ENCODE assay signal across 21 mouse cellular contexts in the genomic region with DNA sequence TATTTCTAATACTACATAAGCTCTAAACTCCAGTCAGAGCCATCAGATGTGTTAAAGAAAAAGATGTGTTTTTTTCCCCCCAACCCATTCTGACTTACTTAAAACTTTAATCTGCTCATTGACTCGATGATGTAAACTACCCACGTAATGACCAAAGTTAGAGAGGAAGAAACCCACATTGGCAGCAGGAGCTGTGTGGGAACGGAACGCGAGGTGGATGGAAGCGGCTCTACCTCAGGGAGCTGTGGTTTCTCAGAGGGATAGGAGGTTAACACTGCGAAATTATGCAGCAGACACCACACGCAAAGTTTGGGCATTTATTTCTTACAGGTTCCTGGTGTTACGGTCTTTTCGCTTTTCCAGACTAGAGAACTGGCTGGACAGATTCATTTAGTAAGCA.
DNase-seq lines count a peak whose midpoint lies in the region; ATAC-seq lines count a peak whose summit lies in the region.
"Had no signal": no experiment of that assay in that cellular context is flagged by ENCODE, and none has a peak within 500 bp of the region (broad histone marks: within the 10 kb centered on the region; RNA-seq: fewer than 3 reads in every experiment).

No protein-coding gene starts in this region.

- H3K9ac ChIP-seq in forebrain, embryonic 12.5 days = no peak overlapping the region
- no peak overlapping the region for H3K9ac ChIP-seq in forebrain, embryonic 15.5 days (replicated peaks)
- H3K9ac ChIP-seq in midbrain, embryonic 16.5 days (ENCODE audit: low read depth, low read length) = no peak overlapping the region
- H3K9ac ChIP-seq: heart, embryonic 15.5 days had no signal

- no peaks in the 10 kb centered on the region for H3K9me3 ChIP-seq in forebrain, embryonic 12.5 days
- no peaks in the 10 kb centered on the region for H3K9me3 ChIP-seq in forebrain, embryonic 15.5 days
- H3K9me3 ChIP-seq in midbrain, embryonic 16.5 days (replicated peaks; ENCODE audit: control insufficient read depth, low read length, poor library complexity, severe bottlenecking) = no peaks in the 10 kb centered on the region
- H3K9me3 ChIP-seq: heart, embryonic 15.5 days had no signal

- peak; percentile 40 for DNase-seq in retina, postnatal 1 day
- DNase-seq in retina, embryonic 14.5 days (ENCODE audit: low spot score) = no peak
- DNase-seq in thymus, postnatal 25 days = no peak
- DNase-seq in thymus, postnatal 0 days (ENCODE audit: low spot score) = no peak
- DNase-seq: adrenal gland, postnatal 10 days; cerebellum, adult 2 months; cerebellum, postnatal 25 days; gastrocnemius, postnatal 36 days; heart, adult 2 months; heart, postnatal 36 days; kidney, adult 2 months; right cerebral cortex, adult 18-20 months; right cerebral cortex, postnatal 4 days; thymus, postnatal 36 days had no signal

- ATAC-seq in forebrain, embryonic 12.5 days (ENCODE audit: low FRiP score) = 0 out of 2 replicates have a peak, but pooled peaks have one; percentile 33
- ATAC-seq in forebrain, embryonic 15.5 days (replicated peaks) = no peak
- no peak for ATAC-seq in midbrain, embryonic 16.5 days
- ATAC-seq: forebrain, embryonic 16.5 days had no signal

- 77% methylated on average over 10 of the region's 10 CpGs for WGBS in forebrain, embryonic 12.5 days
- 70% methylated on average over 10 of the region's 10 CpGs for WGBS in forebrain, embryonic 15.5 days
- WGBS in midbrain, embryonic 16.5 days = 49% methylated on average over 10 of the region's 10 CpGs

- peaks cover 26% of the 10 kb centered on the region for H3K4me1 ChIP-seq in forebrain, embryonic 12.5 days
- 0 out of 2 replicates have a peak, but pooled peaks cover 4% of the 10 kb centered on the region for H3K4me1 ChIP-seq in forebrain, embryonic 15.5 days
- peaks cover 24% of the 10 kb centered on the region for H3K4me1 ChIP-seq in midbrain, embryonic 16.5 days (ENCODE audit: control insufficient read depth, insufficient read depth, low read length)

- H3K4me2 ChIP-seq in forebrain, embryonic 12.5 days = no peak overlapping the region
- H3K4me2 ChIP-seq in forebrain, embryonic 15.5 days (replicated peaks) = no peak overlapping the region
- H3K4me2 ChIP-seq in midbrain, embryonic 16.5 days (ENCODE audit: low read length) = no peak overlapping the region
- H3K4me2 ChIP-seq: heart, embryonic 15.5 days had no signal

- no peak overlapping the region for H3K4me3 ChIP-seq in forebrain, embryonic 12.5 days (replicated peaks)
- H3K4me3 ChIP-seq in forebrain, embryonic 15.5 days = no peak overlapping the region
- no peak overlapping the region for H3K4me3 ChIP-seq in midbrain, embryonic 16.5 days (ENCODE audit: low read depth, low read length)
- H3K4me3 ChIP-seq: heart, adult 2 months; heart, embryonic 15.5 days had no signal

- H3K27me3 ChIP-seq in forebrain, embryonic 12.5 days = 0 out of 2 replicates have a peak, but pooled peaks cover 4% of the 10 kb centered on the region
- no peaks in the 10 kb centered on the region for H3K27me3 ChIP-seq in forebrain, embryonic 15.5 days
- H3K27me3 ChIP-seq in midbrain, embryonic 16.5 days (ENCODE audit: control insufficient read depth, insufficient read depth, low read depth, low read length) = no peaks in the 10 kb centered on the region
- H3K27me3 ChIP-seq: heart, embryonic 15.5 days had no signal

- no peaks in the 10 kb centered on the region for H3K36me3 ChIP-seq in forebrain, embryonic 12.5 days (replicated peaks)
- H3K36me3 ChIP-seq in forebrain, embryonic 15.5 days = no peaks in the 10 kb centered on the region
- H3K36me3 ChIP-seq in midbrain, embryonic 16.5 days (ENCODE audit: control insufficient read depth, insufficient read depth, low read length) = no peaks in the 10 kb centered on the region
- H3K36me3 ChIP-seq: heart, embryonic 15.5 days had no signal

- no peak overlapping the region for H3K27ac ChIP-seq in forebrain, embryonic 12.5 days
- H3K27ac ChIP-seq in forebrain, embryonic 15.5 days (replicated peaks) = no peak overlapping the region
- H3K27ac ChIP-seq in midbrain, embryonic 16.5 days (ENCODE audit: low read length) = peak overlapping the region; percentile 20; the same call in 1 of the 2 replicates
- H3K27ac ChIP-seq: heart, adult 2 months; heart, embryonic 15.5 days; kidney, postnatal 0 days; macrophage had no signal
